Mouse (Mus musculus) CH12.LX (cell line): ENCODE data around the gene Cacnb3. TPM values are rescaled to one million over a fixed set of nuclear protein-coding genes. Genes with fewer than 3 reads are reported as not detected.
A peak's percentile ranks its signal among the peaks of the same experiment; 100 is the strongest.

Experiments used
- DNase-seq: peaks from one replicate; pipeline ENCODE4 v3.0.0-alpha.2; 2013; ENCODE audit errors: extremely low read depth
- H3K27ac ChIP-seq: 2 replicates; pipeline ENCODE4 v1.5.1; 2012; ENCODE audit warnings: low read depth, mild to moderate bottlenecking, control low read depth, moderate library complexity; ENCODE audit not compliant: insufficient read depth
- H3K27me3 ChIP-seq: replicated peaks from 2 replicates; pipeline ENCODE3; 2012; ENCODE audit warnings: inconsistent platforms
- H3K36me3 ChIP-seq, 2 experiments: replicated peaks in 1 of 2; 2 replicates each; pipeline versions ENCODE3 to v1.6.1; 2012; ENCODE audit warnings: inconsistent platforms in 1 of 2, low read length in 1 of 2, mild to moderate bottlenecking in 1 of 2, mixed read lengths in 1 of 2, moderate library complexity in 1 of 2; ENCODE audit not compliant: control insufficient read depth in 1 of 2, insufficient read depth in 1 of 2
- H3K4me1 ChIP-seq, 2 experiments: 2 replicates each; pipeline ENCODE4 v1.6.1; 2012; ENCODE audit warnings: inconsistent platforms in 1 of 2, moderate library complexity in 1 of 2; ENCODE audit not compliant: insufficient read depth in 2 of 2, control insufficient read depth in 1 of 2
- H3K4me2 ChIP-seq: 2 replicates; pipeline ENCODE4 v1.6.1; 2012; ENCODE audit warnings: low read depth, mild to moderate bottlenecking, control low read depth; ENCODE audit not compliant: poor library complexity, insufficient read depth, severe bottlenecking
- H3K4me3 ChIP-seq, 3 experiments: fragments of 150-350 bp in 1 of 3; sonication (generic) in 1 of 3; replicated peaks in 1 of 3; 2 replicates each; pipeline versions ENCODE3 to v1.5.1; 2011 to 2012; ENCODE audit warnings: low read depth in 2 of 3, low read length in 2 of 3, mild to moderate bottlenecking in 2 of 3, moderate library complexity in 2 of 3, control low read depth in 1 of 3, improper control_type of control experiment in 1 of 3, inconsistent platforms in 1 of 3, mixed read lengths in 1 of 3; ENCODE audit not compliant: poor library complexity in 1 of 3
- H3K79me2 ChIP-seq: replicated peaks from 2 replicates; pipeline ENCODE4 v1.6.1; 2012; ENCODE audit warnings: mild to moderate bottlenecking, moderate library complexity; ENCODE audit not compliant: control insufficient read depth, poor library complexity, insufficient read depth, severe bottlenecking; ENCODE audit errors: extremely low read depth
- H3K9ac ChIP-seq: 2 replicates; pipeline ENCODE4 v1.6.1; 2012; ENCODE audit warnings: low read depth, mild to moderate bottlenecking, control low read depth, moderate library complexity; ENCODE audit not compliant: insufficient read depth
- H3K9me3 ChIP-seq: replicated peaks from 2 replicates; pipeline ENCODE3; 2012; ENCODE audit warnings: low read length, inconsistent platforms, mixed read lengths
- BHLHE40 ChIP-seq: IDR thresholded peaks from 2 replicates; pipeline ENCODE4 v1.6.1; 2011; ENCODE audit warnings: mild to moderate bottlenecking, low read depth, low read length, improper control_type of control experiment
- CHD1 ChIP-seq: IDR thresholded peaks from 2 replicates; pipeline ENCODE4 v1.6.1; 2012; ENCODE audit warnings: low read depth, low read length, improper control_type of control experiment, inconsistent platforms
- E2F4 ChIP-seq: IDR thresholded peaks from 2 replicates; pipeline ENCODE4 v1.6.1; 2011; ENCODE audit warnings: low read depth, low read length, improper control_type of control experiment; ENCODE audit not compliant: insufficient replicate concordance
- ELF1 ChIP-seq: IDR thresholded peaks from 2 replicates; pipeline ENCODE4 v1.6.1; 2014; ENCODE audit warnings: low read depth, mild to moderate bottlenecking, inconsistent platforms, low read length, improper control_type of control experiment
- EP300 ChIP-seq: IDR thresholded peaks from 2 replicates; pipeline ENCODE4 v1.6.1; 2011; ENCODE audit warnings: low read length, improper control_type of control experiment
- ETS1 ChIP-seq: conservative IDR thresholded peaks from 2 replicates; pipeline ENCODE4 v1.6.1; 2012; ENCODE audit warnings: low read depth, mild to moderate bottlenecking, inconsistent platforms, low read length, improper control_type of control experiment, moderate library complexity
- GABPA ChIP-seq: IDR thresholded peaks from 2 replicates; pipeline ENCODE4 v1.6.1; 2012; ENCODE audit warnings: low read depth, low read length, improper control_type of control experiment, inconsistent platforms; ENCODE audit not compliant: insufficient replicate concordance
- HCFC1 ChIP-seq: IDR thresholded peaks from 2 replicates; pipeline ENCODE4 v1.6.1; 2012; ENCODE audit warnings: low read depth, mild to moderate bottlenecking, inconsistent platforms, low read length, improper control_type of control experiment
- IRF4 ChIP-seq: IDR thresholded peaks from 2 replicates; pipeline ENCODE4 v1.6.1; 2014; ENCODE audit warnings: low read depth, mild to moderate bottlenecking, inconsistent platforms, low read length, improper control_type of control experiment
- JUND ChIP-seq: conservative IDR thresholded peaks from 2 replicates; pipeline ENCODE4 v1.6.1; 2011; ENCODE audit warnings: low read depth, low read length, improper control_type of control experiment
- MAFK ChIP-seq: IDR thresholded peaks from 2 replicates; pipeline ENCODE4 v1.6.1; 2011; ENCODE audit warnings: low read length, improper control_type of control experiment; ENCODE audit not compliant: insufficient replicate concordance
- MAX ChIP-seq: IDR thresholded peaks from 2 replicates; pipeline ENCODE4 v1.6.1; 2011; ENCODE audit warnings: low read length, improper control_type of control experiment
- MAZ ChIP-seq: IDR thresholded peaks from 2 replicates; pipeline ENCODE4 v1.6.1; 2012; ENCODE audit warnings: low read depth, mild to moderate bottlenecking, inconsistent platforms, low read length, improper control_type of control experiment, moderate library complexity
- MEF2A ChIP-seq: IDR thresholded peaks from 2 replicates; pipeline ENCODE4 v1.6.1; 2014; ENCODE audit warnings: low read depth, mild to moderate bottlenecking, inconsistent platforms, low read length, improper control_type of control experiment, borderline replicate concordance
- MXI1 ChIP-seq: IDR thresholded peaks from 2 replicates; pipeline ENCODE4 v1.6.1; 2011; ENCODE audit warnings: mild to moderate bottlenecking, low read depth, low read length, improper control_type of control experiment
- MYC ChIP-seq: IDR thresholded peaks from 2 replicates; pipeline ENCODE4 v1.6.1; 2011; ENCODE audit warnings: low read depth, mild to moderate bottlenecking, improper control_type of control experiment, low read length
- NELFE ChIP-seq: IDR thresholded peaks from 2 replicates; pipeline ENCODE4 v1.6.1; 2011; ENCODE audit warnings: low read depth, low read length, improper control_type of control experiment
- NRF1 ChIP-seq: IDR thresholded peaks from 2 replicates; pipeline ENCODE4 v1.6.1; 2014; ENCODE audit warnings: low read depth, mild to moderate bottlenecking, inconsistent platforms, low read length, improper control_type of control experiment, moderate library complexity
- PAX5 ChIP-seq: IDR thresholded peaks from 2 replicates; pipeline ENCODE4 v1.6.1; 2012; ENCODE audit warnings: low read length, inconsistent platforms, mixed read lengths
- POLR2AphosphoS2 ChIP-seq: IDR thresholded peaks from 2 replicates; pipeline ENCODE4 v1.6.1; 2011; ENCODE audit warnings: low read depth, low read length, improper control_type of control experiment
- RAD21 ChIP-seq: IDR thresholded peaks from 2 replicates; pipeline ENCODE4 v1.6.1; 2011; ENCODE audit warnings: low read depth, mild to moderate bottlenecking, low read length, improper control_type of control experiment, moderate library complexity
- RCOR1 ChIP-seq: conservative IDR thresholded peaks from 2 replicates; pipeline ENCODE4 v1.6.1; 2012; ENCODE audit warnings: low read depth, mild to moderate bottlenecking, inconsistent platforms, low read length, improper control_type of control experiment
- SIN3A ChIP-seq: IDR thresholded peaks from 2 replicates; pipeline ENCODE4 v1.6.1; 2012; ENCODE audit warnings: low read length, improper control_type of control experiment, inconsistent platforms
- SMC3 ChIP-seq: IDR thresholded peaks from 2 replicates; pipeline ENCODE4 v1.6.1; 2011; ENCODE audit warnings: low read depth, low read length, improper control_type of control experiment
- TBP ChIP-seq: conservative IDR thresholded peaks from 2 replicates; pipeline ENCODE4 v1.6.1; 2011; ENCODE audit warnings: low read depth, low read length, improper control_type of control experiment
- TCF12 ChIP-seq: IDR thresholded peaks from 2 replicates; pipeline ENCODE4 v1.6.1; 2014; ENCODE audit warnings: low read depth, mild to moderate bottlenecking, inconsistent platforms, low read length, improper control_type of control experiment
- USF1 ChIP-seq: IDR thresholded peaks from 2 replicates; pipeline ENCODE4 v1.6.1; 2014; ENCODE audit warnings: low read depth, mild to moderate bottlenecking, inconsistent platforms, low read length, improper control_type of control experiment
- ZC3H11A ChIP-seq: IDR thresholded peaks from 2 replicates; pipeline ENCODE4 v1.6.1; 2012; ENCODE audit warnings: low read depth, mild to moderate bottlenecking, inconsistent platforms, low read length, improper control_type of control experiment
- ZMIZ1 ChIP-seq: IDR thresholded peaks from 2 replicates; pipeline ENCODE4 v1.6.1; 2012; ENCODE audit warnings: low read depth, mild to moderate bottlenecking, inconsistent platforms, low read length, improper control_type of control experiment
- dilution Hi-C: fragments of 300-500 bp; cut with MboI; formaldehyde crosslinking; loops from 2 replicates; pipeline ENCODE4 v1.14.3; 2020; ENCODE audit warnings: low sequenced_read_pairs; ENCODE audit not compliant: extremely low pct_unique_long_range_greater_than_20kb, extremely low pct_ligation_motif_present
- in situ Hi-C: fragments of 300-500 bp; cut with MboI; formaldehyde crosslinking; loops from 3 replicates; pipeline ENCODE4 v1.14.3; 2019; ENCODE audit warnings: low sequenced_read_pairs, low pct_ligation_motif_present, low pct_unique_long_range_greater_than_20kb, mixed read lengths
- polyA plus RNA-seq: library from polyadenylated mRNA; unstranded; fragments of >175 nt; gene quantifications from 2 replicates; pipeline ENCODE4 v1.2.1, GENCODE M21; 2012; ENCODE audit warnings: low read depth; ENCODE audit not compliant: insufficient read length
- total RNA-seq, 2 experiments: library from RNA; depleted of rRNA; stranded (reverse); fragments of 300-350 nt in 1 of 2; fragments of >200 nt in 1 of 2; gene quantifications; 2 replicates each; pipeline ENCODE4 v1.2.3; 2012 to 2014

Cacnb3 gene
- total and polyA plus RNA-seq, 3 experiments: 2.5 to 7.0 (median 4.3) TPM

DNA sequence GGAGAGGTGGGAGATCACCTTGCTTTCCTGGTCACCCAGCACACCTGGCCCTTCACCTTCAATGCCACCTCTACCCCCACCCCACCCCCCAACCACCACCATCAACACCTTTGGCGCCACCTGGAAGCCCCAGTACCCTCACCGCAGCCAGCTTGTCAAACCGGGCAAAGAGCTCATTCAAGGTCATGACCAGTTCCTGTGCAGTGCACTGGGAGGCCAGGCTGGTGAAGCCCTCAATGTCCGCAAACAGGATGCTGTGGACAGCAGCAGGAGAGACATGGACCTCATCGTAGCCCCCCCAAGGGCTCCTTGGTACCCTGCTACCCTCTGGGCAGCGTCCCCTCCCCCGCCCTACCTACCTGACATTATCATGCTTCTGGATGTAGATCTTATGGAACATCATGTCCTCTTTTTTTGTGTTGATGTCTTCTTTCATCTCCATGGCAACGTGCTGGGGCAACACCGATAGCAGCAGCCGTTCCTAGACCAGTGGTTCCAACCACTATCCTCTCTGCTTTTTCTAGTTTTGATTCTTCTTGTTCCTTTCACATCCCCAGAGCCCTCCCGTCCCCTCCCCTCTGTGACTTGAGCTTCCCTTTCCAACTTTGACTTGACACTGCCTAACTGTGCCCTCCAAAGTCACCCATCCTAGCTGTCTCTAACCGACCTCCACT lies 30.5 kb upstream of the Cacnb3 start:
- H3K9me3 ChIP-seq: no peaks in the 10 kb centered on the region
- H3K4me1 ChIP-seq: peaks cover 13 to 14% of the 10 kb centered on the region in 2 experiments
- H3K4me2 ChIP-seq: no peak overlapping the region
- H3K27ac ChIP-seq: no peak overlapping the region
- DNase-seq: peak; percentile 52
- TF ChIP-seq IRF4 (peak; percentile 49), MYC (no peak)
- H3K9ac ChIP-seq: no peak overlapping the region
- no peak overlapping the region for H3K4me3 ChIP-seq
- in situ Hi-C loops (no loop called here), dilution Hi-C loops (no loop called here)
- peaks cover 94% of the 10 kb centered on the region for H3K27me3 ChIP-seq
- no peaks in the 10 kb centered on the region for H3K79me2 ChIP-seq
- no peaks in the 10 kb centered on the region for H3K36me3 ChIP-seq

DNA sequence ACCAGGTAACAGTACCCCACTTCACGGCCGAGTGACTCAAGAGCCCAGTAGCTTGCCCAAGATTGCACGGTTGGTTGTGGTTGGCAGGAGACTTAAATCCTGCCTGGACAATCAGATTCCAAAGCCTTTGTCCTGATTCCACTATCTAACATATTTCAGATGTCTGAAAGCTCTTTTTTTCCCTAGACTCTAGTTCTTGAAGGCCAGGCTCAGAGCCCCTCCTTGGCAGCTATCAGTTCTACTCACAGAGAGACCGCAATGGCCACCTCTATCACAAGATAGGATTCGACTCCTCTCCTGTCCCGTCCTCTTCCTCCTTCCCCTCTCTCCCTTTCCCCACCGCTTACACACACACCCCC lies 28.8 kb upstream of the Cacnb3 start:
- in situ Hi-C loops: no loop called here
- DNase-seq: no peak

DNA sequence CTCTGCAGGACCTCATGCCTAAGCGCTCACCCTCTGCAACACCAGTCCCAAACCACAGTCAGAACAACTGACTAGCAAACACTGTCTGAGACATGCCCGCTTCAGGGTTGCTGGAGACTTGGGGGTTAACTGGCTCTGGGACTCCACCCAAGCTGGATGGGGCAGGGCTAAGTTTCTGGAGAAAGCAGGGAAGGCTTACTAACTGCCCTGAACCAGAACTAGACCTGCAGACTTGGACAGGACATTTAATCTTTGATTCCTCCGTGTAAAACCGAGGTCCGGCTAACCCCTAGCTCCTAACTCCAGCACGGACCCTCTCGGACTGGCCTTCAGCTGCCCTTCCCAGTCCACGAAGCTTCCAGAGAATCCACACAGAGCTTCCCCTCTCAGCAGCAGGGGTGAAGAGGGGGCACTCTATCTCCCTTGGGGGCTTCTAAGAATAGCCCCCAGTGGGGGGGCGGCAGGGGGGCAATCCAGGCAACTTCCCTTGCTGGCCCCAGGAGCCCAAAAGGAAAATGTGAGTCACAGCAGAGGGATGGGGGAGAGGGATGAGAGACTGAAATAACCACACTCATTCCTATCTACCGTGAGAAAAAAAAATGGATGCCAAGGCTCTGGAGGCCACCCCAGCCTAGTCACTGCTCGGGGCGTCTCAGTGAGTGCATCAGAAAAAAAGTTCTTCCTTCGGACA lies 28.3 kb upstream of the Cacnb3 start:
- Histone ChIP-seq H3K4me2 (no peak overlapping the region), H3K9ac (no peak overlapping the region), H3K27me3 (peaks cover 92% of the 10 kb centered on the region), H3K4me3 (no peak overlapping the region), H3K4me1 (peaks cover 4 to 6% of the 10 kb centered on the region in 2 experiments; a peak in 3 of 4 replicates), H3K79me2 (no peaks in the 10 kb centered on the region), H3K27ac (no peak overlapping the region), H3K9me3 (no peaks in the 10 kb centered on the region), H3K36me3 (no peaks in the 10 kb centered on the region)
- dilution Hi-C loops (no loop called here), in situ Hi-C loops (no loop called here)
- DNase-seq: no peak
- no peak for TF ChIP-seq IRF4
- no peak for TF ChIP-seq TCF12
- no peak for TF ChIP-seq ZMIZ1
- TF ChIP-seq BHLHE40: no peak
- no peak for TF ChIP-seq E2F4
- TF ChIP-seq MAFK: no peak
- TF ChIP-seq NRF1: no peak
- no peak for TF ChIP-seq RCOR1
- TF ChIP-seq HCFC1: no peak
- no peak for TF ChIP-seq ETS1
- TF ChIP-seq POLR2AphosphoS2: no peak
- no peak for TF ChIP-seq PAX5
- TF ChIP-seq MYC: no peak
- TF ChIP-seq NELFE: no peak
- TF ChIP-seq EP300: no peak
- TF ChIP-seq JUND: no peak
- TF ChIP-seq ELF1: no peak

More for the DNA sequence above, 28.8 kb upstream of the Cacnb3 start:
- H3K79me2 ChIP-seq: no peaks in the 10 kb centered on the region
- dilution Hi-C loops: no loop called here
- H3K4me2 ChIP-seq: no peak overlapping the region
- H3K4me1 ChIP-seq: peaks cover 8 to 10% of the 10 kb centered on the region in 2 experiments
- H3K36me3 ChIP-seq: no peaks in the 10 kb centered on the region
- no peaks in the 10 kb centered on the region for H3K9me3 ChIP-seq
- TF ChIP-seq MAZ: no peak
- no peak for TF ChIP-seq TBP
- TF ChIP-seq JUND: no peak
- no peak for TF ChIP-seq USF1
- TF ChIP-seq IRF4: no peak
- no peak for TF ChIP-seq ZC3H11A
- TF ChIP-seq ELF1: no peak
- no peak for TF ChIP-seq POLR2AphosphoS2
- TF ChIP-seq PAX5: no peak
- no peak for TF ChIP-seq BHLHE40
- no peak for TF ChIP-seq ZMIZ1
- no peak for TF ChIP-seq GABPA
- TF ChIP-seq MXI1: no peak
- no peak for TF ChIP-seq RAD21
- TF ChIP-seq SIN3A: no peak
- no peak for TF ChIP-seq CHD1
- TF ChIP-seq MAX: no peak
- no peak for TF ChIP-seq SMC3
- TF ChIP-seq MEF2A: no peak
- TF ChIP-seq ETS1: no peak
- TF ChIP-seq, all 38 proteins: peak for 0
- H3K4me3 ChIP-seq: no peak overlapping the region
- no peak overlapping the region for H3K9ac ChIP-seq
- no peak overlapping the region for H3K27ac ChIP-seq
- H3K27me3 ChIP-seq: peaks cover 92% of the 10 kb centered on the region
